Mouse (Mus musculus): Measurements from ENCODE around the gene Gm20388. TPM values are rescaled to one million over a fixed set of nuclear protein-coding genes. Genes with fewer than 3 reads are reported as not detected.

Gm20388 gene
- total RNA-seq, 1 experiment from 2014 or later: 35.7 TPM

GRCm38 (mm10) chr8:122020050-122020771, 2109.6 kb downstream of the Gm20388 start:
- ATAC-seq (replicated peaks; ENCODE audit: low read depth, poor library complexity, severe bottlenecking): no peak

GRCm38 (mm10) chr8:122021725-122022124, 2111.1 kb downstream of the Gm20388 start:
- ATAC-seq (replicated peaks; ENCODE audit: low read depth, poor library complexity, severe bottlenecking): peak; percentile 59

- peak; percentile 68 for ATAC-seq (replicated peaks; ENCODE audit: low read depth, poor library complexity, severe bottlenecking)
Observed at GRCm38 (mm10) chr8:122022274-122022673, 2111.6 kb downstream of the Gm20388 start.

GRCm38 (mm10) chr8:122022705-122023104, 2112.1 kb downstream of the Gm20388 start:
- no peak for ATAC-seq (replicated peaks; ENCODE audit: low read depth, poor library complexity, severe bottlenecking)

- ATAC-seq (replicated peaks; ENCODE audit: low read depth, poor library complexity, severe bottlenecking): no peak
Observed at GRCm38 (mm10) chr8:122025546-122025945, 2114.9 kb downstream of the Gm20388 start.

- no peak for ATAC-seq (replicated peaks; ENCODE audit: low read depth, poor library complexity, severe bottlenecking)
Observed at GRCm38 (mm10) chr8:122028116-122028515, 2117.5 kb downstream of the Gm20388 start.

- no peak for ATAC-seq (replicated peaks; ENCODE audit: low read depth, poor library complexity, severe bottlenecking)
Observed at GRCm38 (mm10) chr8:122030965-122031364, 2120.3 kb downstream of the Gm20388 start.

GRCm38 (mm10) chr8:122032741-122033140, 2122.1 kb downstream of the Gm20388 start:
- ATAC-seq (replicated peaks; ENCODE audit: low read depth, poor library complexity, severe bottlenecking): no peak

- ATAC-seq (replicated peaks; ENCODE audit: low read depth, poor library complexity, severe bottlenecking): peak; percentile 75
Observed at GRCm38 (mm10) chr8:122035543-122035942, 2124.9 kb downstream of the Gm20388 start.

GRCm38 (mm10) chr8:122036325-122036724, 2125.7 kb downstream of the Gm20388 start:
- no peak for ATAC-seq (replicated peaks; ENCODE audit: low read depth, poor library complexity, severe bottlenecking)

GRCm38 (mm10) chr8:122037279-122037678, 2126.6 kb downstream of the Gm20388 start:
- no peak for ATAC-seq (replicated peaks; ENCODE audit: low read depth, poor library complexity, severe bottlenecking)

- no peak for ATAC-seq (replicated peaks; ENCODE audit: low read depth, poor library complexity, severe bottlenecking)
Observed at GRCm38 (mm10) chr8:122038076-122038475, 2127.4 kb downstream of the Gm20388 start.

GRCm38 (mm10) chr8:122039452-122039851, 2128.8 kb downstream of the Gm20388 start:
- ATAC-seq (replicated peaks; ENCODE audit: low read depth, poor library complexity, severe bottlenecking): no peak

- no peak for ATAC-seq (replicated peaks; ENCODE audit: low read depth, poor library complexity, severe bottlenecking)
Observed at GRCm38 (mm10) chr8:122047206-122047870, 2136.7 kb downstream of the Gm20388 start.

GRCm38 (mm10) chr8:122049266-122049665, 2138.6 kb downstream of the Gm20388 start:
- no peak for ATAC-seq (replicated peaks; ENCODE audit: low read depth, poor library complexity, severe bottlenecking)

- no peak for ATAC-seq (replicated peaks; ENCODE audit: low read depth, poor library complexity, severe bottlenecking)
Observed at GRCm38 (mm10) chr8:122049923-122050322, 2139.3 kb downstream of the Gm20388 start.

GRCm38 (mm10) chr8:122050620-122051019, 2140.0 kb downstream of the Gm20388 start:
- ATAC-seq (replicated peaks; ENCODE audit: low read depth, poor library complexity, severe bottlenecking): no peak

GRCm38 (mm10) chr8:122055321-122055720, 2144.7 kb downstream of the Gm20388 start:
- ATAC-seq (replicated peaks; ENCODE audit: low read depth, poor library complexity, severe bottlenecking): no peak

GRCm38 (mm10) chr8:122056113-122056512, 2145.5 kb downstream of the Gm20388 start:
- ATAC-seq (replicated peaks; ENCODE audit: low read depth, poor library complexity, severe bottlenecking): no peak

GRCm38 (mm10) chr8:122056882-122057281, 2146.2 kb downstream of the Gm20388 start:
- ATAC-seq (replicated peaks; ENCODE audit: low read depth, poor library complexity, severe bottlenecking): no peak

GRCm38 (mm10) chr8:122058510-122058909, 2147.9 kb downstream of the Gm20388 start:
- ATAC-seq (replicated peaks; ENCODE audit: low read depth, poor library complexity, severe bottlenecking): no peak

- no peak for ATAC-seq (replicated peaks; ENCODE audit: low read depth, poor library complexity, severe bottlenecking)
Observed at GRCm38 (mm10) chr8:122058951-122059350, 2148.3 kb downstream of the Gm20388 start.

Data from common myeloid progenitor, adult 5-6 weeks (primary cell).